Mouse (Mus musculus) stomach, embryonic 16.5 days (tissue): ENCODE measurements around the gene Klk6. TPM values are rescaled to one million over a fixed set of nuclear protein-coding genes. Genes with fewer than 3 reads are reported as not detected.

ENCODE experiments used
- ATAC-seq: fragments of 200-750 bp; cut with Nextera tagmentation; 2 replicates; pipeline ENCODE4 v1.8.0; 2017; ENCODE audit warnings: moderate number of reproducible peaks, moderate TSS enrichment; ENCODE audit not compliant: insufficient read depth, low FRiP score
- H3K27ac ChIP-seq: fragments of 300-500 bp; sonication (generic); 2 replicates; pipeline ENCODE4 v1.5.1; 2014; ENCODE audit warnings: low read length
- H3K27me3 ChIP-seq: fragments of 300-500 bp; sonication (generic); 2 replicates; pipeline ENCODE4 v1.6.1; 2014; ENCODE audit warnings: low read length, control low read depth, mixed read lengths; ENCODE audit not compliant: control insufficient read depth, insufficient read depth
- H3K36me3 ChIP-seq: fragments of 300-500 bp; sonication (generic); 2 replicates; pipeline ENCODE4 v1.6.1; 2014; ENCODE audit warnings: low read length; ENCODE audit not compliant: control insufficient read depth, insufficient read depth
- H3K4me1 ChIP-seq: fragments of 300-500 bp; sonication (generic); 2 replicates; pipeline ENCODE4 v1.6.1; 2014; ENCODE audit warnings: low read length, control low read depth, mixed read lengths; ENCODE audit not compliant: control insufficient read depth, insufficient read depth
- H3K4me2 ChIP-seq: fragments of 300-500 bp; sonication (generic); 2 replicates; pipeline ENCODE4 v1.6.1; 2014; ENCODE audit warnings: low read depth, low read length, mixed read lengths
- H3K4me3 ChIP-seq: fragments of 300-500 bp; sonication (generic); replicated peaks from 2 replicates; pipeline ENCODE4 v1.5.1; 2014; ENCODE audit warnings: mild to moderate bottlenecking, low read length
- H3K9ac ChIP-seq: fragments of 300-500 bp; sonication (generic); 2 replicates; pipeline ENCODE4 v1.6.1; 2014; ENCODE audit warnings: low read length
- H3K9me3 ChIP-seq: fragments of 300-500 bp; sonication (generic); replicated peaks from 2 replicates; pipeline ENCODE4 v1.6.1; 2016; ENCODE audit warnings: low read length, control low read depth; ENCODE audit not compliant: control insufficient read depth
- WGBS: fragments of 180-500 bp; shearing (Covaris S2); extraction: QIAGEN DNeasy Blood & Tissue Kit; methylation state at CpG from one replicate; pipeline ENCODE4 v1.1.7; 2014; 5-methylcytosine and 5-hydroxymethylcytosine counted together
- polyA plus RNA-seq: library from polyadenylated mRNA; unstranded; fragments of >200 nt; fragmentation: Nextera tagmentation; extraction: Ambion mirVana; gene quantifications from 2 replicates; pipeline ENCODE4 v1.2.1, GENCODE M21; 2015

Gene Klk6
- polyA plus RNA-seq, 1 experiment from 2014 or later = 0.30 TPM

GRCm38 (mm10) chr7:43841701-43842100 is 17.4 kb downstream of the Klk6 start, which contains the start of gene Klk5:
Gene Klk5, plus strand, starts transcription at chr7:43841971.
- no peaks in the 10 kb centered on the region for H3K36me3 ChIP-seq
- no peak within 1 kb of the TSS for H3K9ac ChIP-seq
- no peaks in the 10 kb centered on the region for H3K9me3 ChIP-seq
- H3K27me3 ChIP-seq = no peaks in the 10 kb centered on the region
- 45% methylated on average over 3 of the region's 3 CpGs for WGBS
- H3K27ac ChIP-seq = no peak within 1 kb of the TSS
- no peak for ATAC-seq
- H3K4me2 ChIP-seq = no peak within 1 kb of the TSS
- no peak within 1 kb of the TSS for H3K4me3 ChIP-seq
- H3K4me1 ChIP-seq = no peaks in the 10 kb centered on the region

DNA sequence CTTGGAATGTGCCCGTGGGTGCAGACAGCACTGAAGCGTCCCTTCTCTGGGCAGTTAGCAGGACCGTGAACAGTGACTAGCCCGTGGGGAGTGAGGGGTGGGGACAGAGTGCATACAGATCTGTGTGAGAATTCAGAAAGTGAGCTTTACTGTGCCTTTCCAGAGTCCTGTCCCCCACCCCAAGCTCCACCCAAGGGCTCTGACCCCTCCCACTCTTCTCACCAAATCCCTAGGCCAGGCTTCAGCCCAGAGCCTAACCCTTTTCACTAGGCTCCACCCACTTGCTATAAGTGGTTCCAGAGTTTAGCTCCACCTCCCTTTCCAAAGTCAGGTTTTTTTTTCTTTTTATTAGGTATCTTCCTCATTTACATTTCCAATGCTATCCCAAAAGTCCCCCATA is 19.5 kb downstream of the Klk6 start:
- Histone ChIP-seq H3K36me3 (no peaks in the 10 kb centered on the region), H3K4me3 (no peak overlapping the region), H3K4me1 (no peaks in the 10 kb centered on the region), H3K9me3 (no peaks in the 10 kb centered on the region), H3K9ac (no peak overlapping the region), H3K27ac (no peak overlapping the region), H3K27me3 (no peaks in the 10 kb centered on the region), H3K4me2 (no peak overlapping the region)
- 0 out of 2 replicates have a peak, but pooled peaks have one; percentile 25 for ATAC-seq
- WGBS = 84% methylated on average over 4 of the region's 4 CpGs

DNA sequence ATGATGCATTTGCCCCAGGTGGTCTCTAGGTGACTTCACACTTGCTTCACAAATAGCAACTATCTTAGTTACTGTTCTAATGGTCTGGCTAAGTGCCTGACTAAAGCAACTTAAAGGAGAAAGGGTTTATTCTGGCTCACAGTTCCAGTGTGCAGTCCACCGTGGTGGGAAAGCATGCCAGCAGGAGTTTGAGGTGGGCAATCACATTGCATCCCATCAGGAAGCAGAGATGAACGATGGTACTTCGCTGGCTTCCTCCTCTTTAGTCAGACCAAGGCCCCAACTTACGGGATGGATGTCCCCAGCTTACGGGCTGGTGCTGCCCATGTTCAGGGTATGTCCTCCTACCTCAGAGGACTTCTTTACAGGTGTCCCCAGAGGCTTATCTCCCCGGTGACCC is 27.3 kb downstream of the Klk6 start:
- Histone ChIP-seq H3K27me3 (no peaks in the 10 kb centered on the region), H3K4me1 (peaks cover 3% of the 10 kb centered on the region; the same call in 1 of the 2 replicates), H3K4me3 (no peak overlapping the region), H3K9me3 (no peaks in the 10 kb centered on the region), H3K27ac (no peak overlapping the region), H3K36me3 (no peaks in the 10 kb centered on the region), H3K9ac (no peak overlapping the region), H3K4me2 (no peak overlapping the region)
- ATAC-seq = no peak
- 89% methylated on average over 6 of the region's 6 CpGs for WGBS

DNA sequence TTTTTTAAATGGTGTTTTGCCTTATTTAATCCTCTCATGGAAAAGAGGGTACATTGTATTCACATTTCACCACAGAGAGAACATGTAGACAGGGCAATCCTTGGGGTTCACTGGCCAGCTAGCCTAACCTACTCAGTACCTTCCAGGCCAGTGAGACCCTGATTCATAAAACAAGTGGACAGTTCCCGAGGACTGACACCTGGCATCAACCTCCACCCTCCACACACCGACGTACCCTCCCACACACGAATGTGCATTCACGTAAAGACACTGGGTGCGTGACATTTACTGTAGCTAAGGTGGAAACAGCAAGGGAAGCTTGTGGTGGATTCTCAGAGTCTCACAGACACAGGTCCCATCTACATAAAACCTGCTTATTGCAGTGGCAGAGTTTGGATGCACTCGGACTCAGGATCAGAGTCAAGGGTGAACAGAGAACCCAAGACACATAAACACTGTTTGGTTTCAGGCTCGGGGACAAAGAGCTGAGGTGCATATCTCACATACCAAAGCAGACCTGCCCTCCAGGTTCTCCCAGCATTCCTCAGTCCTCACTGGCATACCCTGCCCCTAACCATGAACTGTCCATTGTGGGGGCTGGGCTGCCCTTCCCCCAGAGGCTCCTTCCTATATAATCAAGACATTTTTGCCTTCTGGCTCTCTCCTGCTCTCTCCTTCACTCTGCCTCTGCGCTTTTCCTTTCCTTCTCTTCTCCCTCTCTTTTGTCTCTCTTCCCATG is 30.5 kb downstream of the Klk6 start:
- Histone ChIP-seq H3K36me3 (no peaks in the 10 kb centered on the region), H3K27ac (no peak overlapping the region), H3K9ac (no peak overlapping the region), H3K9me3 (no peaks in the 10 kb centered on the region), H3K27me3 (no peaks in the 10 kb centered on the region), H3K4me3 (no peak overlapping the region), H3K4me1 (peaks cover 3% of the 10 kb centered on the region; the same call in 1 of the 2 replicates), H3K4me2 (no peak overlapping the region)
- ATAC-seq = no peak
- WGBS = 62% methylated on average over 9 of the region's 9 CpGs

DNA sequence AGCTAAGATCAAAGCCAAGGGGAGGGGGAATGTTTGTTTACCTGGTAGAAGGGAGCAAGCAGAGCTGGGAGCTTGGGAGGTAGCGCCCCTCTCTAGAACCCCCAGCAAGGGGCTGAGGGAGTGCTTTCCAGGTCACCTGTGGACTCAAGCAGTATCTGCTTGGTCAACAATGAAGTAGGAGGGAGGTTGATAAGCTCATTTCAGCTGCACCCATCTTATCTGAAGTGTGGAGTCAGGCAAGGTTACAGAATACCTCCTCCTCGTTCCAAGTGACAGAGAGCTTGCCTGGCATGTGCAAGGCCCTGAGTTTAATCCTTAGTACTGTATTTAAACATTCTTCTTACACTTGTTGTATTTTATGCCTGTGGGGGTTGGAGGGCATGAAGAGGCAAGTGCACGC is 31.4 kb downstream of the Klk6 start:
- WGBS = 48% methylated on average over 3 of the region's 3 CpGs
- H3K9ac ChIP-seq = no peak overlapping the region
- peak overlapping the region; percentile 38; the same call in 1 of the 2 replicates for H3K27ac ChIP-seq
- H3K4me1 ChIP-seq = peaks cover 3% of the 10 kb centered on the region; the same call in 1 of the 2 replicates
- H3K36me3 ChIP-seq = no peaks in the 10 kb centered on the region
- no peak overlapping the region for H3K4me3 ChIP-seq
- H3K9me3 ChIP-seq = no peaks in the 10 kb centered on the region
- H3K4me2 ChIP-seq = no peak overlapping the region
- H3K27me3 ChIP-seq = no peaks in the 10 kb centered on the region
- peak; percentile 75; the same call in 1 of the 2 replicates for ATAC-seq

DNA sequence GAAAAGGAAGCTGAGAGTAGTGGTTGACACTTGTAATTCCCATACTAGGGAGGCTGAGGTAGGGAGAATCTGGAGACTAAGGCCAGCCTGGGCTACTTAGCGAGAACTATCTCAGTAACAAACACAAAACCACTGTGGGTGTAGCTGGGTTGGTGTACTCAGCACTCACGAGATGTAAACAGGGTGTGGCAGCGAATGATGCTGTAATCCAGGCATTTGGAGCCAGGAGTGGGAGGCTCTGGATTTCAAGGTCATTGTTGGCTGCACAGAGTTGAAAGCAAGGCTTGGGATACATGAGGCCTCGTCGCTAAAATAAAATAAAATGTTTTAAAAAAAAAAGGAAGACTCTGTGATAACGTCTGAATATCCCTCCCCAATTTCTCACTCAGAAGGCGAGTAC is 32.0 kb downstream of the Klk6 start:
- Histone ChIP-seq H3K4me2 (no peak overlapping the region), H3K27ac (peak overlapping the region; percentile 38; the same call in 1 of the 2 replicates), H3K4me1 (peaks cover 3% of the 10 kb centered on the region; the same call in 1 of the 2 replicates), H3K9me3 (no peaks in the 10 kb centered on the region), H3K4me3 (no peak overlapping the region), H3K36me3 (no peaks in the 10 kb centered on the region), H3K9ac (no peak overlapping the region), H3K27me3 (no peaks in the 10 kb centered on the region)
- WGBS = 71% methylated on average over 7 of the region's 7 CpGs
- ATAC-seq = no peak

DNA sequence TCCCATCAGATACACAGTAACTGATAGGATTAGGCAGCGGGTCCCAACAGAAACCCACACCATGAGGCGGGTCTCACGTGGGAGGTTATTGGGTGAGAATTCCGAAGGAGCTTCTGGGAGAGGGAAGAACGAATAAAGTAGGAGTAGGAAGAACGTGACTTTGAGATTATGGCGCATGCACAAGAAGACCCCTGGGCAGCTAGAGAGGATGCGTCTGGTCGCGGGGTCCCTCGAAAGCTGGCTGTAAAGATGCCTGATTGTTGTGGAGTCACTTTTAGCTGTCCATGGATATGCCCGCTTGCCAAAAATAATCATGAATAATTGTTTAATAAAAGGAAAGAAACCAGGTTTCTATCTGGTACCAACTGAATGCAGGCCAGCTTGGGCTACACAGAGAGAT is 33.2 kb downstream of the Klk6 start:
- no peaks in the 10 kb centered on the region for H3K9me3 ChIP-seq
- no peaks in the 10 kb centered on the region for H3K27me3 ChIP-seq
- no peak for ATAC-seq
- no peak overlapping the region for H3K9ac ChIP-seq
- H3K4me2 ChIP-seq = no peak overlapping the region
- 86% methylated on average over 12 of the region's 12 CpGs for WGBS
- H3K36me3 ChIP-seq = no peaks in the 10 kb centered on the region
- peaks cover 3% of the 10 kb centered on the region; the same call in 1 of the 2 replicates for H3K4me1 ChIP-seq
- no peak overlapping the region for H3K4me3 ChIP-seq
- H3K27ac ChIP-seq = no peak overlapping the region

DNA sequence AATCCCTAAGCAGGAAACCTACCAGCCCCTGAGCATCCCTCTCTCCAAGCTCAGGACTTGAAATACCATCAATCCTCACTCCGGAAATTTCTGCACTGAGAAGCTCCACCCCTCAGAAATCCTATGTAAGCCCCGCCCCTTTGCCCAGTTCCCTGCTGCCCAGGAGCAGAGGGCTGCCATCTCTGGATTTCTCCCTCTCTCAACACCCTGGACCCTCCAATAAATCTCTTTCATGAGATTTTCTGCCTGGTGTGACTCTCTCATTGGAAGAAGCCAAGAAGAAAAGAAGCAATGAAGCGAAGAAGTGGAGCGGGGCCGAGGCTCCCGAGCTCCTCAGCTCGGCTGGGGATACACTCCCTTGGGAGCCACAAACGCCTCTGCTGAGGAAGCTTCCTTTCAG is 36.1 kb downstream of the Klk6 start:
- Histone ChIP-seq H3K9me3 (no peaks in the 10 kb centered on the region), H3K36me3 (no peaks in the 10 kb centered on the region), H3K4me1 (no peaks in the 10 kb centered on the region), H3K27ac (no peak overlapping the region), H3K4me3 (no peak overlapping the region), H3K27me3 (no peaks in the 10 kb centered on the region), H3K4me2 (no peak overlapping the region), H3K9ac (no peak overlapping the region)
- no peak for ATAC-seq
- 79% methylated on average over 8 of the region's 8 CpGs for WGBS

GRCm38 (mm10) chr7:43873237-43873636 is 48.9 kb downstream of the Klk6 start:
- no peaks in the 10 kb centered on the region for H3K36me3 ChIP-seq
- no peaks in the 10 kb centered on the region for H3K27me3 ChIP-seq
- H3K4me2 ChIP-seq = no peak overlapping the region
- no peak overlapping the region for H3K9ac ChIP-seq
- no peaks in the 10 kb centered on the region; the same call in 1 of the 2 replicates for H3K4me1 ChIP-seq
- H3K4me3 ChIP-seq = no peak overlapping the region
- H3K27ac ChIP-seq = no peak overlapping the region
- WGBS = 6% methylated on average over 10 of the region's 10 CpGs
- no peak for ATAC-seq
- no peaks in the 10 kb centered on the region for H3K9me3 ChIP-seq
